Mouse (Mus musculus) kidney, postnatal 0 days (tissue): ENCODE data around the gene Kcmf1. TPM values are rescaled to one million over a fixed set of nuclear protein-coding genes. Genes with fewer than 3 reads are reported as not detected.

Source experiments
- ATAC-seq: fragments of 200-750 bp; cut with Nextera tagmentation; replicated peaks from 2 replicates; pipeline ENCODE4 v1.8.0; 2017; ENCODE audit warnings: low read depth, moderate number of reproducible peaks, moderate TSS enrichment, moderate library complexity; ENCODE audit not compliant: low FRiP score
- DNase-seq: peaks from one replicate; pipeline ENCODE4 v3.0.0-alpha.2; 2016; ENCODE audit warnings: low spot score
- H3K27ac ChIP-seq: fragments of 300-500 bp; sonication (generic); 2 replicates; pipeline ENCODE4 v1.5.1; 2014; ENCODE audit warnings: mild to moderate bottlenecking
- H3K27me3 ChIP-seq: fragments of 300-500 bp; sonication (generic); 2 replicates; pipeline ENCODE4 v1.6.1; 2014; ENCODE audit warnings: low read length, mixed read lengths; ENCODE audit not compliant: insufficient read depth
- H3K36me3 ChIP-seq: fragments of 300-500 bp; sonication (generic); 2 replicates; pipeline ENCODE4 v1.6.1; 2014; ENCODE audit warnings: low read length, mixed read lengths; ENCODE audit not compliant: insufficient read depth
- H3K4me1 ChIP-seq: fragments of 300-500 bp; sonication (generic); replicated peaks from 2 replicates; pipeline ENCODE4 v1.6.1; 2014; ENCODE audit warnings: antibody characterized with exemption, low read length, mixed read lengths; ENCODE audit not compliant: insufficient read depth
- H3K4me2 ChIP-seq: fragments of 300-500 bp; sonication (generic); 2 replicates; pipeline ENCODE4 v1.6.1; 2014; ENCODE audit warnings: mild to moderate bottlenecking, low read length, moderate library complexity, mixed read lengths
- H3K4me3 ChIP-seq: fragments of 300-500 bp; sonication (generic); replicated peaks from 2 replicates; pipeline ENCODE4 v1.5.1; 2014; ENCODE audit warnings: low read depth, low read length
- H3K9ac ChIP-seq: fragments of 300-500 bp; sonication (generic); 2 replicates; pipeline ENCODE4 v1.6.1; 2014; ENCODE audit warnings: low read depth, low read length
- H3K9me3 ChIP-seq: fragments of 300-500 bp; sonication (generic); replicated peaks from 2 replicates; pipeline ENCODE4 v1.6.1; 2016; ENCODE audit warnings: low read length, inconsistent platforms, mixed read lengths
- CTCF ChIP-seq: IDR thresholded peaks from 2 replicates; pipeline ENCODE4 v1.5.1; 2016; ENCODE audit warnings: antibody characterized with exemption, low read depth, mild to moderate bottlenecking, moderate library complexity
- WGBS: fragments of 180-500 bp; shearing (Covaris S2); extraction: QIAGEN DNeasy Blood & Tissue Kit; methylation state at CpG from one replicate; pipeline ENCODE4 v1.1.7; 2014; 5-methylcytosine and 5-hydroxymethylcytosine counted together
- polyA plus RNA-seq: library from polyadenylated mRNA; unstranded; fragments of >200 nt; fragmentation: Nextera tagmentation; extraction: Ambion mirVana; gene quantifications from 2 replicates; pipeline ENCODE4 v1.2.1, GENCODE M21; 2015

Gene Kcmf1
- polyA plus RNA-seq, 1 experiment from 2014 or later = 57.7 TPM

- no peak overlapping the region for H3K27ac ChIP-seq
Observed at GRCm38 (mm10) chr6:72825762-72826161, 74.0 kb downstream of the Kcmf1 start.

GRCm38 (mm10) chr6:72824971-72825737 is 74.6 kb downstream of the Kcmf1 start:
- peaks cover 9% of the 10 kb centered on the region for H3K4me1 ChIP-seq
- no peaks in the 10 kb centered on the region for H3K36me3 ChIP-seq
- DNase-seq (peak; percentile 65), ATAC-seq (no peak)
- peak overlapping the region; percentile 51 for H3K4me2 ChIP-seq
- peak overlapping the region; percentile 56 for H3K9ac ChIP-seq
- H3K27me3 ChIP-seq = no peaks in the 10 kb centered on the region
- WGBS = 9% methylated on average over 26 of the region's 26 CpGs
- TF ChIP-seq CTCF = no peak
- H3K27ac ChIP-seq = no peak overlapping the region; the same call in 1 of the 2 replicates
- H3K9me3 ChIP-seq = no peaks in the 10 kb centered on the region
- H3K4me3 ChIP-seq = peak overlapping the region; percentile 20

More at GRCm38 (mm10) chr6:72825762-72826161, 74.0 kb downstream of the Kcmf1 start:
- WGBS = 63% methylated on average over 9 of the region's 9 CpGs
- H3K9me3 ChIP-seq = no peaks in the 10 kb centered on the region
- DNase-seq (no peak), ATAC-seq (no peak)
- H3K4me2 ChIP-seq = no peak overlapping the region
- H3K4me3 ChIP-seq = no peak overlapping the region
- no peaks in the 10 kb centered on the region for H3K36me3 ChIP-seq
- H3K27me3 ChIP-seq = no peaks in the 10 kb centered on the region
- H3K9ac ChIP-seq = no peak overlapping the region
- no peak for TF ChIP-seq CTCF
- peaks cover 9% of the 10 kb centered on the region for H3K4me1 ChIP-seq

GRCm38 (mm10) chr6:72813456-72813855 is 86.3 kb downstream of the Kcmf1 start:
- Histone ChIP-seq H3K9ac (no peak overlapping the region), H3K27me3 (no peaks in the 10 kb centered on the region), H3K4me3 (no peak overlapping the region), H3K4me1 (no peaks in the 10 kb centered on the region), H3K27ac (no peak overlapping the region), H3K36me3 (no peaks in the 10 kb centered on the region), H3K4me2 (peak overlapping the region; percentile 34), H3K9me3 (no peaks in the 10 kb centered on the region)
- ATAC-seq = peak; percentile 40; the same call in 1 of the 2 replicates
- DNase-seq = no peak
- TF ChIP-seq CTCF = no peak
- 47% methylated on average over 9 of the region's 9 CpGs for WGBS

- no peak overlapping the region for H3K4me2 ChIP-seq
- no peaks in the 10 kb centered on the region for H3K36me3 ChIP-seq
- no peaks in the 10 kb centered on the region for H3K4me1 ChIP-seq
- H3K4me3 ChIP-seq = no peak overlapping the region
- TF ChIP-seq CTCF = no peak
- WGBS = 64% methylated on average over 7 of the region's 7 CpGs
- no peaks in the 10 kb centered on the region for H3K27me3 ChIP-seq
- H3K9ac ChIP-seq = no peak overlapping the region
- H3K9me3 ChIP-seq = no peaks in the 10 kb centered on the region
- no peak for DNase-seq
- ATAC-seq = no peak
- H3K27ac ChIP-seq = no peak overlapping the region
Observed at GRCm38 (mm10) chr6:72810248-72810647, 89.5 kb downstream of the Kcmf1 start.

GRCm38 (mm10) chr6:72809522-72810149 is 90.1 kb downstream of the Kcmf1 start:
- no peaks in the 10 kb centered on the region for H3K36me3 ChIP-seq
- no peaks in the 10 kb centered on the region for H3K4me1 ChIP-seq
- H3K9ac ChIP-seq = no peak overlapping the region
- WGBS = 58% methylated on average over 4 of the region's 4 CpGs
- H3K4me3 ChIP-seq = no peak overlapping the region
- H3K27ac ChIP-seq = no peak overlapping the region
- no peaks in the 10 kb centered on the region for H3K9me3 ChIP-seq
- no peak for ATAC-seq
- H3K4me2 ChIP-seq = no peak overlapping the region
- no peak for TF ChIP-seq CTCF
- no peaks in the 10 kb centered on the region for H3K27me3 ChIP-seq
- no peak for DNase-seq

- WGBS = 47% methylated on average over 3 of the region's 3 CpGs
- H3K27me3 ChIP-seq = no peaks in the 10 kb centered on the region
- H3K36me3 ChIP-seq = no peaks in the 10 kb centered on the region
- H3K4me3 ChIP-seq = no peak overlapping the region
- H3K4me1 ChIP-seq = no peaks in the 10 kb centered on the region
- no peak for TF ChIP-seq CTCF
- H3K9ac ChIP-seq = no peak overlapping the region
- no peak overlapping the region for H3K27ac ChIP-seq
- H3K4me2 ChIP-seq = no peak overlapping the region
- no peaks in the 10 kb centered on the region for H3K9me3 ChIP-seq
- DNase-seq (no peak), ATAC-seq (no peak)
Observed at GRCm38 (mm10) chr6:72808342-72808741, 91.4 kb downstream of the Kcmf1 start.
